Mouse (Mus musculus): Measurements from ENCODE around the gene Ror2. TPM values are rescaled to one million over a fixed set of nuclear protein-coding genes. Genes with fewer than 3 reads are reported as not detected.

Gene Ror2
- polyA plus RNA-seq, 1 experiment from 2014 or later, result 13.2 TPM

- Histone ChIP-seq H3K4me3 (ENCODE audit: control insufficient read depth in 1 of 2, insufficient read depth in 1 of 2, low read depth in 1 of 2, low read length in 2 of 2) (peak overlapping the region in 1 of 2 experiments; percentile 10; a peak in 1 of 4 replicates), H3K9ac (ENCODE audit: low read length) (peak overlapping the region; percentile 67)
Measured at GRCm38 (mm10) chr13:53262509-53263250, 23.2 kb downstream of the Ror2 start.

GRCm38 (mm10) chr13:53261106-53261771 lies 24.7 kb downstream of the Ror2 start:
- peak; percentile 58; the same call in 1 of the 2 replicates for ATAC-seq (ENCODE audit: insufficient number of reproducible peaks, insufficient read depth, low FRiP score, low read depth)

More at GRCm38 (mm10) chr13:53262509-53263250, 23.2 kb downstream of the Ror2 start:
- peak; percentile 57 for ATAC-seq (ENCODE audit: insufficient number of reproducible peaks, insufficient read depth, low FRiP score, low read depth)
- peaks cover 47 to 86% of the 10 kb centered on the region in 2 experiments for H3K4me1 ChIP-seq (ENCODE audit: control insufficient read depth in 2 of 2, insufficient read depth in 2 of 2, low read length in 2 of 2)
- H3K27ac ChIP-seq (replicated peaks in 1 of 2; ENCODE audit: control insufficient read depth in 1 of 2, insufficient read depth in 1 of 2, low read depth in 2 of 2, low read length in 2 of 2), result peak overlapping the region; percentile 91 to 96
- H3K36me3 ChIP-seq (ENCODE audit: control insufficient read depth, insufficient read depth, low read length), result no peaks in the 10 kb centered on the region
- no peaks in the 10 kb centered on the region for H3K27me3 ChIP-seq (ENCODE audit: control insufficient read depth, insufficient read depth, low read length)
- H3K4me2 ChIP-seq (ENCODE audit: low read length), result peak overlapping the region; percentile 59
- no peaks in the 10 kb centered on the region for H3K9me3 ChIP-seq (ENCODE audit: control insufficient read depth, low read length)
- WGBS, result 20% methylated on average over 16 of the region's 16 CpGs

GRCm38 (mm10) chr13:53258943-53259342 lies 27.0 kb downstream of the Ror2 start:
- no peak overlapping the region for H3K4me2 ChIP-seq (ENCODE audit: low read length)
- no peak overlapping the region for H3K27ac ChIP-seq (replicated peaks in 1 of 2; ENCODE audit: control insufficient read depth in 1 of 2, insufficient read depth in 1 of 2, low read depth in 2 of 2, low read length in 2 of 2)
- peaks cover 44 to 78% of the 10 kb centered on the region in 2 experiments for H3K4me1 ChIP-seq (ENCODE audit: control insufficient read depth in 2 of 2, insufficient read depth in 2 of 2, low read length in 2 of 2)
- H3K9me3 ChIP-seq (ENCODE audit: control insufficient read depth, low read length), result no peaks in the 10 kb centered on the region
- H3K27me3 ChIP-seq (ENCODE audit: control insufficient read depth, insufficient read depth, low read length), result no peaks in the 10 kb centered on the region
- no peak for ATAC-seq (ENCODE audit: insufficient number of reproducible peaks, insufficient read depth, low FRiP score, low read depth)
- no peak overlapping the region for H3K4me3 ChIP-seq (ENCODE audit: control insufficient read depth in 1 of 2, insufficient read depth in 1 of 2, low read depth in 1 of 2, low read length in 2 of 2)
- H3K9ac ChIP-seq (ENCODE audit: low read length), result no peak overlapping the region
- WGBS, result 56% methylated on average over 8 of the region's 8 CpGs
- no peaks in the 10 kb centered on the region for H3K36me3 ChIP-seq (ENCODE audit: control insufficient read depth, insufficient read depth, low read length)

More at GRCm38 (mm10) chr13:53261106-53261771, 24.7 kb downstream of the Ror2 start:
- Histone ChIP-seq H3K27ac (replicated peaks in 1 of 2; ENCODE audit: control insufficient read depth in 1 of 2, insufficient read depth in 1 of 2, low read depth in 2 of 2, low read length in 2 of 2) (peak overlapping the region; percentile 54 to 96), H3K9ac (ENCODE audit: low read length) (no peak overlapping the region), H3K9me3 (ENCODE audit: control insufficient read depth, low read length) (no peaks in the 10 kb centered on the region), H3K36me3 (ENCODE audit: control insufficient read depth, insufficient read depth, low read length) (no peaks in the 10 kb centered on the region), H3K4me3 (ENCODE audit: control insufficient read depth in 1 of 2, insufficient read depth in 1 of 2, low read depth in 1 of 2, low read length in 2 of 2) (no peak overlapping the region), H3K4me2 (ENCODE audit: low read length) (peak overlapping the region; percentile 59), H3K27me3 (ENCODE audit: control insufficient read depth, insufficient read depth, low read length) (no peaks in the 10 kb centered on the region), H3K4me1 (ENCODE audit: control insufficient read depth in 2 of 2, insufficient read depth in 2 of 2, low read length in 2 of 2) (peaks cover 45 to 83% of the 10 kb centered on the region in 2 experiments)
- WGBS, result 25% methylated on average over 8 of the region's 8 CpGs

GRCm38 (mm10) chr13:53258497-53258896 lies 27.4 kb downstream of the Ror2 start:
- H3K9me3 ChIP-seq (ENCODE audit: control insufficient read depth, low read length), result no peaks in the 10 kb centered on the region
- 69% methylated on average over 4 of the region's 4 CpGs for WGBS
- H3K27ac ChIP-seq (replicated peaks in 1 of 2; ENCODE audit: control insufficient read depth in 1 of 2, insufficient read depth in 1 of 2, low read depth in 2 of 2, low read length in 2 of 2), result no peak overlapping the region
- H3K4me1 ChIP-seq (ENCODE audit: control insufficient read depth in 2 of 2, insufficient read depth in 2 of 2, low read length in 2 of 2), result peaks cover 40 to 76% of the 10 kb centered on the region in 2 experiments
- no peaks in the 10 kb centered on the region for H3K36me3 ChIP-seq (ENCODE audit: control insufficient read depth, insufficient read depth, low read length)
- H3K27me3 ChIP-seq (ENCODE audit: control insufficient read depth, insufficient read depth, low read length), result no peaks in the 10 kb centered on the region
- H3K9ac ChIP-seq (ENCODE audit: low read length), result no peak overlapping the region
- H3K4me2 ChIP-seq (ENCODE audit: low read length), result no peak overlapping the region
- no peak for ATAC-seq (ENCODE audit: insufficient number of reproducible peaks, insufficient read depth, low FRiP score, low read depth)
- no peak overlapping the region for H3K4me3 ChIP-seq (ENCODE audit: control insufficient read depth in 1 of 2, insufficient read depth in 1 of 2, low read depth in 1 of 2, low read length in 2 of 2)

- 87% methylated on average over 12 of the region's 12 CpGs for WGBS
- H3K4me3 ChIP-seq (ENCODE audit: control insufficient read depth in 1 of 2, insufficient read depth in 1 of 2, low read depth in 1 of 2, low read length in 2 of 2), result no peak overlapping the region
Measured at GRCm38 (mm10) chr13:53253255-53253654, 32.7 kb downstream of the Ror2 start.

GRCm38 (mm10) chr13:53248586-53249401 lies 37.1 kb downstream of the Ror2 start:
- Histone ChIP-seq H3K27me3 (ENCODE audit: control insufficient read depth, insufficient read depth, low read length) (no peaks in the 10 kb centered on the region), H3K4me1 (ENCODE audit: control insufficient read depth in 2 of 2, insufficient read depth in 2 of 2, low read length in 2 of 2) (peaks cover 37 to 54% of the 10 kb centered on the region in 2 experiments), H3K4me3 (ENCODE audit: control insufficient read depth in 1 of 2, insufficient read depth in 1 of 2, low read depth in 1 of 2, low read length in 2 of 2) (0 out of 4 replicates have a peak overlapping the region, but pooled peaks of 1 of the 2 experiments have one; percentile 9), H3K27ac (replicated peaks in 1 of 2; ENCODE audit: control insufficient read depth in 1 of 2, insufficient read depth in 1 of 2, low read depth in 2 of 2, low read length in 2 of 2) (peak overlapping the region; percentile 69 to 80), H3K4me2 (ENCODE audit: low read length) (peak overlapping the region; percentile 49), H3K9me3 (ENCODE audit: control insufficient read depth, low read length) (no peaks in the 10 kb centered on the region), H3K36me3 (ENCODE audit: control insufficient read depth, insufficient read depth, low read length) (no peaks in the 10 kb centered on the region), H3K9ac (ENCODE audit: low read length) (peak overlapping the region; percentile 46; the same call in 1 of the 2 replicates)
- no peak for ATAC-seq (ENCODE audit: insufficient number of reproducible peaks, insufficient read depth, low FRiP score, low read depth)
- 38% methylated on average over 24 of the region's 24 CpGs for WGBS

More at GRCm38 (mm10) chr13:53253255-53253654, 32.7 kb downstream of the Ror2 start:
- ATAC-seq (ENCODE audit: insufficient number of reproducible peaks, insufficient read depth, low FRiP score, low read depth), result no peak
- H3K27ac ChIP-seq (replicated peaks in 1 of 2; ENCODE audit: control insufficient read depth in 1 of 2, insufficient read depth in 1 of 2, low read depth in 2 of 2, low read length in 2 of 2), result no peak overlapping the region
- no peak overlapping the region for H3K9ac ChIP-seq (ENCODE audit: low read length)
- H3K27me3 ChIP-seq (ENCODE audit: control insufficient read depth, insufficient read depth, low read length), result no peaks in the 10 kb centered on the region
- no peaks in the 10 kb centered on the region for H3K9me3 ChIP-seq (ENCODE audit: control insufficient read depth, low read length)
- H3K4me1 ChIP-seq (ENCODE audit: control insufficient read depth in 2 of 2, insufficient read depth in 2 of 2, low read length in 2 of 2), result peaks cover 22 to 48% of the 10 kb centered on the region in 2 experiments
- H3K36me3 ChIP-seq (ENCODE audit: control insufficient read depth, insufficient read depth, low read length), result no peaks in the 10 kb centered on the region
- no peak overlapping the region for H3K4me2 ChIP-seq (ENCODE audit: low read length)

GRCm38 (mm10) chr13:53248080-53248479 lies 37.8 kb downstream of the Ror2 start:
- peak; percentile 32; the same call in 1 of the 2 replicates for ATAC-seq (ENCODE audit: insufficient number of reproducible peaks, insufficient read depth, low FRiP score, low read depth)
- H3K27me3 ChIP-seq (ENCODE audit: control insufficient read depth, insufficient read depth, low read length), result no peaks in the 10 kb centered on the region
- H3K27ac ChIP-seq (replicated peaks in 1 of 2; ENCODE audit: control insufficient read depth in 1 of 2, insufficient read depth in 1 of 2, low read depth in 2 of 2, low read length in 2 of 2), result peak overlapping the region; percentile 62 to 69
- H3K4me3 ChIP-seq (ENCODE audit: control insufficient read depth in 1 of 2, insufficient read depth in 1 of 2, low read depth in 1 of 2, low read length in 2 of 2), result no peak overlapping the region
- H3K4me1 ChIP-seq (ENCODE audit: control insufficient read depth in 2 of 2, insufficient read depth in 2 of 2, low read length in 2 of 2), result peaks cover 41 to 56% of the 10 kb centered on the region in 2 experiments
- no peaks in the 10 kb centered on the region for H3K9me3 ChIP-seq (ENCODE audit: control insufficient read depth, low read length)
- H3K4me2 ChIP-seq (ENCODE audit: low read length), result peak overlapping the region; percentile 49; the same call in 1 of the 2 replicates
- H3K36me3 ChIP-seq (ENCODE audit: control insufficient read depth, insufficient read depth, low read length), result no peaks in the 10 kb centered on the region
- 33% methylated on average over 6 of the region's 6 CpGs for WGBS
- H3K9ac ChIP-seq (ENCODE audit: low read length), result no peak overlapping the region

All from heart, embryonic 14.5 days (tissue).